Mouse (Mus musculus): ENCODE data around the gene Itga1.

DNA sequence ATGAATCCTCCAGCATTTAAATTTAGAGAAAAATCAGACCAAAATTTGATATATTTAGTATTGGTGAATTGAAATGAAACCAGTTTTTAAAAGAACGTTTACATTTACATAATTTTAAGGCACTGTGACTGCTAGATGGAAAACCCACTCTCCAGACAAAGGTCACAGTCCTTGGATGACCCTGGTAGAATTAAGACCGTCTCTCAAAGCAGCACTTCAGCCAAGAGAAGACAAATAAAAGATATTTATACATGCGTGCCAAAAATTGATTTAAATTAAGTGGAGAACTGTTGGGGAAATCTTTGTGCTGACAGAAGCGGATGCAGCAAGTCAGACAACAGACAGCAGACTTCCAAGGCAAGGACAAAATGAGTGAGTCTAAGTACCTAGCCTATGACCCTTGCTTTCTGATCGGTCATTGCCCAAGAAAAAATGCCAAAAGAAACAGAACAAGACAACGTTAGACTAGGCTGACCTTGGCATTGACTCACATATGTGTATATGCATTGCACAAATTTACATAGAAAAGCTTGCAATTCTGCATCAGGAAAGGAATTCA lies 127.2 kb downstream of the Itga1 start:
- TF ChIP-seq CTCF (IDR thresholded peaks at IDR 0.05; ENCODE audit: control insufficient read depth, insufficient read depth, insufficient replicate concordance, low read depth, low read length) (no peak), POLR2A (IDR thresholded peaks at IDR 0.05; ENCODE audit: control insufficient read depth, low read depth, low read length) (no peak)

Data from testis, adult 2 months (tissue).